Mouse (Mus musculus): Measurements from ENCODE around the gene Wdfy1.

Wdfy1 gene

DNA sequence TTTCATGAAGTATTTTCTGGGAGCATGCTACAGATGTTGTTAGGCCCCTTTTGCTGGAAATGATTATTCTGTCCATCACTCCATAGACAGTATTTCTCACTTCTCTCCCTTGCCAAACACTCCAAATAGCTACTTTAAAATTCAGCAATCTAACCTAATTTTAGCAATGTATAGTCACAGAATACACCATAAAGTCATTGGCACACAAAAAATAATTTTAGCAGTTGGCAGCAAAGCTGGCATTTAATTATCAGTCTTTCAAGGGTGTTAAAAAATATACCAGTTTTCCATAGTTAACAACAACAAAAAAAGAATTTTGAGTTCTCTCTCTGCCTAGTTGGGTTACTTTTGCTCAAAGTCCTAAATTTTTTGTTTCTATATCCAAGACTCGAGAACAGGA, 118.5 kb downstream of the Wdfy1 start:
- DNase-seq (ENCODE audit: low spot score in 2 of 2): no peak

DNA sequence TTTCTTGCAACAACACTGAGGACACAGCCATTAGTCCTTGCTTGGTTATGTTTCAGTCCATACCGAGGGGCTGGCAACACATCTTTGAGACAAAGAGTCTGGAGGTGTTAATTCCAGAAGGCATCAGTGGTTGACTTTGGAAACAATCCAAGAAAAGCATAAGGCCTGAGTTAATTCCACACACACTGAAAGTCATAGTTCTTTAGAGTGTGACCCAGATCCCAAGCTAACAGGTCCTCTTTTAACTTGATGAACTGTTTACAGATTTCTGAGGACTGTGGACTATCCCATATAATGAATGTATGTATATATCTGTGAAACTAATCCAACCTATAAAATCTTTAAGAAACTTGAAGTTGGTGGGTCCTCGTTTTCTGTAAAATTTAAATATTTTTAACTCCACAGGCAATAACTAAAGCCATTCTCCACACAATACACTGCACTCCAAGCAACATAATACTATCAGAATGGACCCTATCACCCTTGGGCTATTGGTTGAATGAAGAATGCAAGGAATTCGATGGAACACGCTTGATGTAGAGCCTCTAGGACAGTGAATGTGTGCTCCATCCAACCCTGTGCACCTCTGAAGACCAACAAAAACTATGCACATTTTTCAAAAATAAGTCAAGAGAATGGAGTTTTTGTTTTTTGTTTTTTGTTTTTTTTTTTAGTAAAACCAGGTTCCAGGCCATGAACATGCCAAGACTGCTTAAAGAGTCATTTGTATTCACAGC, 120.0 kb downstream of the Wdfy1 start:
- no peak for DNase-seq (ENCODE audit: low spot score in 2 of 2)

DNA sequence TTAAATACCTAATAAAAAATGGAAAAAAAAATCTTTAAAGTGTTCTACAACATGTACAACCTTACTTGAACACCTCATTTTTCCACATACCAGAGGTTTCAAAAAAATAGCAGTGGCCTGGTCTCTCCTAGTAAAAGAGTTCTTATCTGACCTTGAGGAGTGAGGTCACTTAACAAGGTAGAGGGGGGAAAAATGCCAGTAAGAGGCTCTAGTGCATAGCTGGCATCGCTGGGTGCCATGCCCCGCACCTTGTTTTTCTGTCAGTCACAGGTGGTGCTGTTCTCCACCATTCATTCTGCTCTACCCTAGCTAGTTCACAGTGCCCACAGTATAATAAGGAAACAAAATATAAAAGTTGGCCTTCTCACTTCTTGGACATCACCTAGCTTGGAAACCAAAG, 121.0 kb downstream of the Wdfy1 start:
- no peak for DNase-seq (ENCODE audit: low spot score in 2 of 2)

Measured in spleen, postnatal 4 days (tissue).